Mouse (Mus musculus): ENCODE results near the gene Plxnd1.

Plxnd1 gene

GRCm38 (mm10) chr6:116000851-116001250, 6.0 kb upstream of the Plxnd1 start:
- in situ Hi-C loops (cut with MboI, MseI): no loop called here

GRCm38 (mm10) chr6:115999227-115999626, 4.4 kb upstream of the Plxnd1 start:
- in situ Hi-C loops (cut with MboI, MseI): loop anchor here (10.0 kb wide), 1 partner anchor 1906 kb away; the partner anchor contains the start of gene Hnrnpf

- in situ Hi-C loops (cut with MboI, MseI): loop anchor here (10.0 kb wide), 1 partner anchor 1906 kb away; the partner anchor contains the start of gene Hnrnpf
Measured at GRCm38 (mm10) chr6:115998758-115999157, 4.0 kb upstream of the Plxnd1 start.

GRCm38 (mm10) chr6:115997726-115998311, 3.0 kb upstream of the Plxnd1 start:
- in situ Hi-C loops (cut with MboI, MseI): loop anchor here (10.0 kb wide), 1 partner anchor 1907 kb away; the partner anchor contains the start of gene Hnrnpf

- in situ Hi-C loops (cut with MboI, MseI): loop anchor here (10.0 kb wide), 1 partner anchor 1908 kb away; the partner anchor contains the start of gene Hnrnpf
Measured at GRCm38 (mm10) chr6:115996171-115996851, 1.5 kb upstream of the Plxnd1 start.

- in situ Hi-C loops (cut with MboI, MseI): loop anchor here (10.0 kb wide), 1 partner anchor 1909 kb away; the partner anchor contains the start of gene Hnrnpf
Measured at GRCm38 (mm10) chr6:115995531-115995941, 731 bp upstream of the Plxnd1 start.

- in situ Hi-C loops (cut with MboI, MseI): loop anchor here (10.0 kb wide), 1 partner anchor 1910 kb away; the partner anchor contains the start of gene Hnrnpf
Measured at GRCm38 (mm10) chr6:115994146-115994876, 494 bp downstream of the Plxnd1 start.

DNA sequence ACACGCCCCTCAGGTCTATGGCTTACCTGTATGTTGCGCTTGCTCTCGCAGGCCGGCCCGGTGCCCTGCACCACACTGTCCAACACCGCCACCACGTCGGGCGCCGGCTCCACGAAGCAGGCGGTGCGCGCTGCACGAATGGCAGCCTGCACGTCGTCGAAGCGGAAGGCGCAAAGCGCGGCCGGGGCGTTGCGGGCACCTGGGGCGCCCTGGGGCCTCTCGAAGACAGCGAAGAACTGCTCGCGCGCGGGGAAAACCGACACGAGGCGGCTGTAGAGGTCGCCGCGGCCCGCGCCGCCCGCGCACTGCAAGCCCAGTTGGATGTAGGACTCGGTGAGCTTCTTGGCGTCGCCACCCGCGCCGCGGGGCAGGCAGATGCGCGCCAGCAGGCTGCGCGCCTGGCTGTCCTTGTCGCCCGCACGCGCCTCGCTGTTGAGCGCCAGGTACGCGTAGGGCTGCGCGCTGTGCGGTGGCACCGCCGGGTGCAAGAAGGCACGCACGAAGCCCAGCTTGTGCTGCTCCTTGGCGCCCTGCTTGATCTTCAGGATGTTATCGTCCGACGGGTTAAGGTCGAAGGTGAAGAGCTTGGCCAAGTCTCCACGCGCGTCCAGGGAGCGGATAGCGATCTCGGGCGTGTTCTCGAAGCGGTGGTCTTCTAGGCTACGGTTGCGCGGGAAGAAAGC, 1.2 kb downstream of the Plxnd1 start:
- in situ Hi-C loops (cut with MboI, MseI): loop anchor here (10.0 kb wide), 1 partner anchor 1911 kb away; the partner anchor contains the start of gene Hnrnpf

- in situ Hi-C loops (cut with MboI, MseI): loop anchor here (10.0 kb wide), 1 partner anchor 1912 kb away; the partner anchor contains the start of gene Hnrnpf
Measured at GRCm38 (mm10) chr6:115992981-115993380, 1.8 kb downstream of the Plxnd1 start.

- in situ Hi-C loops (cut with MboI, MseI): loop anchor here (10.0 kb wide), 1 partner anchor 1913 kb away; the partner anchor contains the start of gene Hnrnpf
Measured at GRCm38 (mm10) chr6:115991881-115992620, 2.8 kb downstream of the Plxnd1 start.

DNA sequence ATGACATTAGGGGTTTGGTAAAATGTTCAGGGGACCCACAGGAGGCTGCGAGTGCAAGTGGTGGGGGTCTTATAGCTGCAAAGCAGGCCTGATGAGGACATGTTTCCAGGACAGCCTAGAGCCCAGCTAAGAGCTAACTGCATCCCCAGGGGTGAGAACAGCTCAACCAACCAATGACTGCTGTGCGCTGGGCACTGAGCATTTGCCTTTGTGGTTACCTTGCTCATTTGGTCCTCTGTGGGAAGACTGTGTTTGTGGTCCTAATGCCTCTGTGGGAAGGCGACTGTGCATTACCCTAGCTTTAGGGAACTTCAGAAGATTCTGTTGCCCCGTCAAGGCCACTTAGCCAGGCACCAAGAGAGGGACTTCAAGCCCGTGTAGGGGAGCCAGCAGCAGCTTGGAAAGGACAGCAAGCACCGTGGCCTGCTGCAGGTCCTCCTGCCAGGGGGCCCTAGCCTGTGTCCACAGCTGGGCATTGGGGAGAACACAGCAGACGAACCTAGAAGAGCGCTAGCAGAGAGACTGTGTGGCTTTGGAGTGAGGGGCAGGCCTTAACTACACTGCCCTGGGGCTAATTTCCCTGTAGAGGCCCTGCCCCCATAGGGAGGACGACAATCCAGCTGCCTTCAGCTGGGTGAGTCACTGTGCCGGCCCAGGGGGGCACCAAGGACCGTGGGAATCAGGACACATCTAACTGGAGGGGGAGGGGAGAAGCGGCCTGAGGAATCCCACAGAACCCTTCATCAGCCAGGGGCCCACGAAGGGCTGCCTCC, 3.5 kb downstream of the Plxnd1 start:
- in situ Hi-C loops (cut with MboI, MseI): loop anchor here (10.0 kb wide), 1 partner anchor 1914 kb away; the partner anchor contains the start of gene Hnrnpf

DNA sequence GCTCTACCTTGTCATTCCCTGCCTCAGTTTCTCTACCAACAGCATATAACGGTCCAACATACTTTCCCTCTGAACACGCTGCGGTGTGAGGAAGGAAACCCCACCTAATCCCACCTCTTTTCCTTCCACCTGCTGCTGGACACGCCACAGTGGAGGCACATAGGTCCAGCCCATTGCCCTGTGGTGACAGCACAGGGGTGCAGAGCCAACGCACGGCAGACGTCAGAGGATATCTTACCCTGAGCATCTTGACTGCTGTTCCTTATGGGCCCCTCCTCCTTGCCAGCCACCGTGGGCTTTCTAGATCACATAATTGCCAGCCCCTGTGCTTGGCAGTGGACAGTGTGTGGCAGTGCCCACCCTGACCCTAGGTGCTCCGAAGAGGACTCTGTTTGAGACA, 4.3 kb downstream of the Plxnd1 start:
- in situ Hi-C loops (cut with MboI, MseI): loop anchor here (10.0 kb wide), 1 partner anchor 1914 kb away; the partner anchor contains the start of gene Hnrnpf

DNA sequence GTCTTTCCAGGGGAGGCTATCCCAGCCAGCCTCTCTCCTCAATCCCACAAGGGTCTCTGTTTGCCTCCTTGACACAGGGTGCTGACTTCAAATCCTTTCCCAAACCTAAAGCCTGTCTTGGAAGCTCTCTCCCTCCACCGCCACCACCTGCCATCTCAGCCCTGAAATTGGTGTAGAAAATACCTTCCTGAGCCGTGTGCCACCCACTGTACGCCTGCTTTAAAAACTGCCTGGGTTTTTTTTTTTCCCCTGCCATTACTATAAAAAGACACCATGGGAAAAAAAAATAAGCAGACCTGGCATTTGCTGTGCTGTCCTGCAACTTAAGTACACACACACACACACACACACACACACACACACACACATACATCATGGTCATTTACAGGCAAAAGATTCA, 4.7 kb downstream of the Plxnd1 start:
- in situ Hi-C loops (cut with MboI, MseI): loop anchor here (10.0 kb wide), 1 partner anchor 1915 kb away; the partner anchor contains the start of gene Hnrnpf

- in situ Hi-C loops (cut with MboI, MseI): loop anchor here (10.0 kb wide), 1 partner anchor 1915 kb away; the partner anchor contains the start of gene Hnrnpf
Measured at GRCm38 (mm10) chr6:115989607-115990006, 5.2 kb downstream of the Plxnd1 start.

DNA sequence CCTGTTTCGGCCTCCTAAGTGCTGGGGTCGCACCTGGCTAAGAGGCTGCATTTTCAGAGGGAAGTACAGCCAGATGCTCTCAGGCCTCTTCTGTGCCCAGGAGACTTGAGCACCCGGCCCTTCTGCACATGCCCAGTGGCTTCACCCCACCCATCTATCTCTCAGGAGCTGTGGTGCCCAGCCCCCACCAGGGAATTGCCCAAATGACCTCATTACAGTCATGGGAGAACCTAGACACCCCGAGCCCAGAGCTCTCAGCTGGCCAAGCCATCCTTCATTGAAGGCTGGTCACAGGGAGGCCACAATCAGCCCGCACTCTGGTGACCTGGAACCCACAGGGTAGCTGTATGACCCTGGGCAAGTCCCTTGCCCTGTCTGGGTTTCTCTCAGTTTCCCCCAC, 5.8 kb downstream of the Plxnd1 start:
- in situ Hi-C loops (cut with MboI, MseI): no loop called here

DNA sequence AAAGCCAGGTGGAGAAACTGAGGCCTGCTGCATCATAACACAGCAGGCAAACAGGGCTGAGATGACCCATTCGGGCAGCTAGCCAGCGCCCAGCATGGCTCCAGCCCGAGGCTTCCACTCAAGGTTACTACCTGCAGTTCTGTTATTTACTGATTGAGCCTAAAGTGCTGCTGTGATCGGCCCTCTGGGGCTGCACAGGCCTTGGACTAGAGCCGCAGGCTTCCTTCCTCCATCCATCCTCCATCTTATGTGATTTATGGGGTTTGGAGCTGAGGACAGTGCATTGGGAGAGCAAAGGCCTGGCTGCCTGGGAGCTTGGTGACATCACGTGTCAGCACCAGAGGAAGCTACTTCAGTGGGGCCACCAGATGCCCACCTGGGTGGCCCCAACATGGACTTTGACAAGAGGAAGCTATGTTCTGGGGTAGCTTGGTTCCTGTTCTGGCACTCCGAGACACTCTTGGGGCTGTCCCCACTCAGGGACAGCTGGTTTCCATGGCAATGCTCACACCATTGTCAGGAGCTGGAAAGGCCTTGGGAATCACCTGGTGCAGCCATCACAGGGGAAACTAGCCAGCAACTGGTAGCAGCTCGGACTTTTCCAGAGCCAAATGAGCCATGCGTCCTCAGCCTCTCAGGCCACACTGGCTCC, 7.6 kb downstream of the Plxnd1 start:
- in situ Hi-C loops (cut with MboI, MseI): no loop called here

GRCm38 (mm10) chr6:115986472-115987095, 8.2 kb downstream of the Plxnd1 start:
- in situ Hi-C loops (cut with MboI, MseI): no loop called here

DNA sequence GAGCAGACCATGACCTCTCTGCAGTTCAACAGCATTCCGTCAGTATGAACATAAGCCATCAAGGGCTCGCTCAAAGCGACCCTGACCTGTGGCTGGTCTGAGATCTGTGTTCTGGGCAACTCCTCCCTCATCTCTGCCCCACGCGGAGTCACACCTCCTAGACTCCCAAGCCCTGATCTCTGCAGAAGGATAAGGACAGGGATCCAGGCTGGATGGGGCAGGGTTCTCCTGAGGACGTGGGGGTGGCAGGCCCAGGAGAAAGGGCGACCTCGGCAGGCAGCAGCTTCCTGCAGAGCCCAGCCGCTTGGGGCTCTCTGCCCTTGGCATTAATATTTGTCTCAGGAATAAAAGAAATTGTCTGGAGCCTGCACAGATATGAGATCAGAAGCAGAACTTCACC, 9.2 kb downstream of the Plxnd1 start:
- in situ Hi-C loops (cut with MboI, MseI): no loop called here

- in situ Hi-C loops (cut with MboI, MseI): no loop called here
Measured at GRCm38 (mm10) chr6:115984580-115984979, 10.2 kb downstream of the Plxnd1 start.
